Mouse (Mus musculus): ENCODE measurements at regions not wholly inside any gene's neighbourhood (a gene's known extent, or its start where the extent isn't known, plus 50 kb on each side); places are given as distances from the start of the nearest gene placed in this dataset.
A peak's percentile ranks its signal among the peaks of the same experiment; 100 is the strongest.

DNA sequence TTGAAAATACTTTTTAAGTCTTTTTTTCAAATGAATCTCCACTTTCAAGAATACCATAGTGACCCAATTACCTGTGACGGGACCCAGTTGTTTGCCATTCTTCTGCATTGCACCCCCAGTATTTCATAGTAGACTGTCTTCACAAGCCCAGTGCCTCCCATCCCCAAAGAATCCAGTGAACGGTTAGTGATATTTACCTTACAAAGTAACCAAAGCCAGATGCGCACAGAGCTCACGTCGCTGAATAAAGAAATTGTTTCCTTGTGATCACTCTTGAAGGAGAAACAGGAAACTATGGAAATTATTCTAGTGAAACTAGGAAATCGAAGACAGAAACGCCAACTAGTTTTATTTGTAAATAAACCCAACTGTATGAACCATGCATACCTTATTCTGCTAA is 91.4 kb upstream of the Ssbp2 start:
- no peak for TF ChIP-seq POLR2A (IDR thresholded peaks at IDR 0.05; ENCODE audit: borderline replicate concordance, extremely low read depth, insufficient read depth, insufficient read length)
- Histone ChIP-seq H3K9me3 (ENCODE audit: control insufficient read depth, low read length) (no peaks in the 10 kb centered on the region), H3K27ac (replicated peaks; ENCODE audit: low read depth, low read length) (no peak overlapping the region), H3K4me2 (replicated peaks; ENCODE audit: low read depth, low read length, severe bottlenecking) (no peak overlapping the region), H3K4me1 (ENCODE audit: control insufficient read depth, insufficient read depth, low read length) (peaks cover 69% of the 10 kb centered on the region), H3K27me3 (ENCODE audit: control insufficient read depth, insufficient read depth, low read length) (no peaks in the 10 kb centered on the region), H3K36me3 (ENCODE audit: control insufficient read depth, insufficient read depth, low read length) (no peaks in the 10 kb centered on the region), H3K4me3 (replicated peaks; ENCODE audit: low read length) (no peak overlapping the region), H3K9ac (ENCODE audit: low read depth, low read length, severe bottlenecking) (no peak overlapping the region)
- 38% methylated on average over 7 of the region's 7 CpGs for WGBS
- DNase-seq (ENCODE audit: low spot score) (no peak), ATAC-seq (ENCODE audit: low FRiP score, low read depth) (no peak)

DNA sequence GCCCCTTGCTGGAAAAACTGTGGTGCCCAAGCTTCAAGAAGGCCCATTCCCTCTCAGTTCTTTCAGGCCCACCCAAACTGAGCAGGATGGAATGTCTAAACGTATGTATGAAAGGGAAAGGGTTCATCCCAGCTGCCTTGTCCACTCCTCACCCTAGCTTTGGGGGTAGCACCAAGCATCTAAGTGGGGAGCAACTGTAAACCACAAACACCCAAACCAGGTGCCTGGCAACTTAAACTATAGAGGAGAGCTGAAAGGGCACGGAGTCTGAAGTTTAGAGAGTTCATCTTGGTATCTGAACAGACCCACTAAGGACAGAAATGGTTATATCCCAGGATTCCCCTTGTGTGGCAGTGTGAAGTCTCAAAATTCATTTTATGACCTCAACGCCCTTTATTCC is 90.1 kb upstream of the Ssbp2 start:
- peak overlapping the region; percentile 31 for H3K4me3 ChIP-seq (replicated peaks; ENCODE audit: low read length)
- ATAC-seq (ENCODE audit: low FRiP score, low read depth): no peak
- peak overlapping the region; percentile 61 for H3K4me2 ChIP-seq (replicated peaks; ENCODE audit: low read depth, low read length, severe bottlenecking)
- peak overlapping the region; percentile 58 for H3K9ac ChIP-seq (ENCODE audit: low read depth, low read length, severe bottlenecking)
- no peaks in the 10 kb centered on the region for H3K36me3 ChIP-seq (ENCODE audit: control insufficient read depth, insufficient read depth, low read length)
- no peaks in the 10 kb centered on the region for H3K27me3 ChIP-seq (ENCODE audit: control insufficient read depth, insufficient read depth, low read length)
- peaks cover 77% of the 10 kb centered on the region for H3K4me1 ChIP-seq (ENCODE audit: control insufficient read depth, insufficient read depth, low read length)
- no peak for DNase-seq (ENCODE audit: low spot score)
- TF ChIP-seq POLR2A (IDR thresholded peaks at IDR 0.05; ENCODE audit: borderline replicate concordance, extremely low read depth, insufficient read depth, insufficient read length): no peak
- peak overlapping the region; percentile 99 for H3K27ac ChIP-seq (replicated peaks; ENCODE audit: low read depth, low read length)
- 17% methylated on average over 3 of the region's 3 CpGs for WGBS
- no peaks in the 10 kb centered on the region for H3K9me3 ChIP-seq (ENCODE audit: control insufficient read depth, low read length)

DNA sequence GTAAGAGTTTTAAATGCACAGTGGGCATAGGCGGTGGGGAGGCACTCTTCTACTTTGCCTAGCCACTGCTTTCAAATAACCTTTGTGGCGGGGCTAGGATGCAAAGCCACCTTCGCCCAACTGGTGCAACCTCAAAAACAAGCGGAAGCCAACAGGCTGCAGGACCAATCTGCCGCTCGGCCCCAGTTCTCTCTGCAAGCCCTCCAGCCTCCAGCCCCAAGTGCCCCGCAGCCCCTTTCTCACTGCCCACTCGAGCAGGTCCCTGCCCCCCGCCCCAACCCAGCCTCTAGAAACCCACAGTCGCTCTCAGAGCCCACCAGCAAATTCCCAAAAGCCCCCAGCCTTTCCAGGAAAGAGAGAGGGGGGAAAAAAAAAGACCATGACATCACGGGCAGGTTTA is 89.6 kb upstream of the Ssbp2 start:
- no peak for TF ChIP-seq POLR2A (IDR thresholded peaks at IDR 0.05; ENCODE audit: borderline replicate concordance, extremely low read depth, insufficient read depth, insufficient read length)
- Histone ChIP-seq H3K4me2 (replicated peaks; ENCODE audit: low read depth, low read length, severe bottlenecking) (peak overlapping the region; percentile 61), H3K27ac (replicated peaks; ENCODE audit: low read depth, low read length) (peak overlapping the region; percentile 99), H3K4me1 (ENCODE audit: control insufficient read depth, insufficient read depth, low read length) (peaks cover 77% of the 10 kb centered on the region), H3K4me3 (replicated peaks; ENCODE audit: low read length) (peak overlapping the region; percentile 31), H3K9ac (ENCODE audit: low read depth, low read length, severe bottlenecking) (peak overlapping the region; percentile 58), H3K36me3 (ENCODE audit: control insufficient read depth, insufficient read depth, low read length) (no peaks in the 10 kb centered on the region), H3K27me3 (ENCODE audit: control insufficient read depth, insufficient read depth, low read length) (no peaks in the 10 kb centered on the region), H3K9me3 (ENCODE audit: control insufficient read depth, low read length) (no peaks in the 10 kb centered on the region)
- WGBS: 4% methylated on average over 11 of the region's 11 CpGs
- ATAC-seq (ENCODE audit: low FRiP score, low read depth) (no peak), DNase-seq (ENCODE audit: low spot score) (no peak)

DNA sequence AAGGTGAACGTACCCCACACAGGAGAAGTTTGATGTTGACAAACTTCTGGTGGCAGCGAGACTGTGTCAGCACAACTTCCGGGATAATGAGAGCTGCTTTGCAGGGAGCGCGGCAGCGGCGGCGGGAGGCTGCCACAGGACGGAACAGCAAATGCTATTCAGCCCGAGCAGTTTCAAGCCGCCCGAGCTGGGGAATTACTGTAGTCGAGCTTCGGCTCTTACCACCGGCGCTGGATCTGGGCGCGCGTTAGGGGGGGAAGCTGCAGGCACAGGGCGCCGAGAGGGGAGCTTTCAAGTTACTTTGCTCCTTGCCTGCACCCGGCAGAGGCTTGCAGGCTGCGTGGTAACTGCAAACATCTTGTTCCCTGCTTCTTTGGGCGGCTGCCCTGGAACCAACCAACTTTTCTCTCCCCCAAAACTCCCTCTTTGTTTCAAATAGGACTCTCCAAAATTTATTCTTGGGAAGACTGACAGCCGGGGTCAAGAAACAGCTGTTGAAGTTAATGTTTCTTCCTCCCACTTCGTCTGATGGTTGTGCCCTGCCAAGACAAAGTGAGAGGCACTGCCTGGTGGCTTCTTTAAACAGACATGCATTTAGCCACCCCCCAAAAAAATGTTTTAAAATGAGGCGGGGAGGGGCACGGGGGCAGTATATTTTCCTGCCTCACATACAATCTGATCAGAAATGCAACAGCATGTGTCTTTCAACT is 89.0 kb upstream of the Ssbp2 start:
- H3K4me2 ChIP-seq (replicated peaks; ENCODE audit: low read depth, low read length, severe bottlenecking): peak overlapping the region; percentile 61
- H3K9me3 ChIP-seq (ENCODE audit: control insufficient read depth, low read length): no peaks in the 10 kb centered on the region
- H3K9ac ChIP-seq (ENCODE audit: low read depth, low read length, severe bottlenecking): peak overlapping the region; percentile 58
- H3K27ac ChIP-seq (replicated peaks; ENCODE audit: low read depth, low read length): peak overlapping the region; percentile 99
- H3K4me1 ChIP-seq (ENCODE audit: control insufficient read depth, insufficient read depth, low read length): peaks cover 72% of the 10 kb centered on the region
- DNase-seq (ENCODE audit: low spot score): peak; percentile 99
- peak; percentile 92 for ATAC-seq (ENCODE audit: low FRiP score, low read depth)
- no peaks in the 10 kb centered on the region for H3K27me3 ChIP-seq (ENCODE audit: control insufficient read depth, insufficient read depth, low read length)
- peak overlapping the region; percentile 31 for H3K4me3 ChIP-seq (replicated peaks; ENCODE audit: low read length)
- peak; percentile 61; the same call in 1 of the 2 replicates for TF ChIP-seq POLR2A (IDR thresholded peaks at IDR 0.05; ENCODE audit: borderline replicate concordance, extremely low read depth, insufficient read depth, insufficient read length)
- H3K36me3 ChIP-seq (ENCODE audit: control insufficient read depth, insufficient read depth, low read length): no peaks in the 10 kb centered on the region
- under 1% methylated on average over 28 of the region's 28 CpGs for WGBS

DNA sequence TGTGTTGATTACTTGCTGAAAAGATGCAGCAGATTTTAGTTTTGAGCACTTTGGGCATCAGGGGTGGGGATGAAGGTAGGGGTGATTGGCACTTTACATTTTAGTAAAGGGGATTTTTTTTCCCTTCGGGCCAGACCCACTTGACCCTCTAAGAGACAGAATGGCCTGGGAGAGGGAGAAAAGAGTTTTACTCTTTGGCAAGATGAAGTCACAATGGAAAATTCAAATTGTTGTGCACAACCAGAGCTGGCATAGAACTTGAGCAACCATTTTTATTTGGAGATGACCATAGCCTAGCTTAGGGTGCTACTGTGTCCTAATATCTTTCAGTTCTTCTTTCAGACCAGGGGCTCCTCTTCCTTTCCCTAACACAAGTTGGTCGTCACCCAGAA is 88.5 kb upstream of the Ssbp2 start:
- ATAC-seq (ENCODE audit: low FRiP score, low read depth) (no peak), DNase-seq (ENCODE audit: low spot score) (no peak)
- Histone ChIP-seq H3K4me2 (replicated peaks; ENCODE audit: low read depth, low read length, severe bottlenecking) (peak overlapping the region; percentile 61), H3K27me3 (ENCODE audit: control insufficient read depth, insufficient read depth, low read length) (no peaks in the 10 kb centered on the region), H3K4me1 (ENCODE audit: control insufficient read depth, insufficient read depth, low read length) (peaks cover 67% of the 10 kb centered on the region), H3K27ac (replicated peaks; ENCODE audit: low read depth, low read length) (peak overlapping the region; percentile 99), H3K4me3 (replicated peaks; ENCODE audit: low read length) (peak overlapping the region; percentile 31), H3K36me3 (ENCODE audit: control insufficient read depth, insufficient read depth, low read length) (no peaks in the 10 kb centered on the region), H3K9ac (ENCODE audit: low read depth, low read length, severe bottlenecking) (no peak overlapping the region), H3K9me3 (ENCODE audit: control insufficient read depth, low read length) (no peaks in the 10 kb centered on the region)
- WGBS: 31% methylated on average over 2 of the region's 2 CpGs
- no peak for TF ChIP-seq POLR2A (IDR thresholded peaks at IDR 0.05; ENCODE audit: borderline replicate concordance, extremely low read depth, insufficient read depth, insufficient read length)

Measured in limb, embryonic 14.5 days (tissue).